Mouse (Mus musculus) embryonic facial prominence, embryonic 14.5 days (tissue): Measurements from ENCODE around the gene Vrk1. TPM values are rescaled to one million over a fixed set of nuclear protein-coding genes. Genes with fewer than 3 reads are reported as not detected.

Source experiments
- ATAC-seq: fragments of 200-750 bp; cut with Nextera tagmentation; 2 replicates; pipeline ENCODE4 v1.8.0; 2017; ENCODE audit warnings: low read depth, moderate number of reproducible peaks, moderate TSS enrichment
- DNase-seq: peaks from one replicate; pipeline ENCODE4 v3.0.0-alpha.2; 2015; ENCODE audit warnings: low spot score
- H3K27ac ChIP-seq: fragments of 300-500 bp; sonication (generic); replicated peaks from 2 replicates; pipeline ENCODE4 v1.5.1; 2014; ENCODE audit warnings: low read depth, mild to moderate bottlenecking, low read length, moderate library complexity
- H3K27me3 ChIP-seq: fragments of 300-500 bp; sonication (generic); replicated peaks from 2 replicates; pipeline ENCODE4 v1.6.1; 2014; ENCODE audit warnings: low read length; ENCODE audit not compliant: control insufficient read depth, insufficient read depth
- H3K36me3 ChIP-seq: fragments of 300-500 bp; sonication (generic); 2 replicates; pipeline ENCODE4 v1.6.1; 2014; ENCODE audit warnings: low read length, mixed read lengths; ENCODE audit not compliant: control insufficient read depth, insufficient read depth
- H3K4me1 ChIP-seq: fragments of 300-500 bp; sonication (generic); 2 replicates; pipeline ENCODE4 v1.6.1; 2014; ENCODE audit warnings: antibody characterized with exemption, low read length; ENCODE audit not compliant: control insufficient read depth, insufficient read depth
- H3K4me2 ChIP-seq: fragments of 300-500 bp; sonication (generic); 2 replicates; pipeline ENCODE4 v1.6.1; 2014; ENCODE audit warnings: low read depth, mild to moderate bottlenecking, low read length, moderate library complexity, mixed read lengths
- H3K4me3 ChIP-seq: fragments of 300-500 bp; sonication (generic); 2 replicates; pipeline ENCODE4 v1.5.1; 2014; ENCODE audit warnings: low read depth, mild to moderate bottlenecking, low read length
- H3K9ac ChIP-seq: fragments of 300-500 bp; sonication (generic); 2 replicates; pipeline ENCODE4 v1.6.1; 2014; ENCODE audit warnings: low read depth, mild to moderate bottlenecking, low read length, moderate library complexity, mixed read lengths
- H3K9me3 ChIP-seq: fragments of 300-500 bp; sonication (generic); 2 replicates; pipeline ENCODE4 v1.6.1; 2016; ENCODE audit warnings: low read length; ENCODE audit not compliant: control insufficient read depth
- WGBS: fragments of 180-500 bp; shearing (Covaris S2); extraction: QIAGEN DNeasy Blood & Tissue Kit; methylation state at CpG from one replicate; pipeline ENCODE4 v1.1.7; 2014; 5-methylcytosine and 5-hydroxymethylcytosine counted together
- polyA plus RNA-seq: library from polyadenylated mRNA; unstranded; fragments of >200 nt; fragmentation: Nextera tagmentation; extraction: Ambion mirVana; gene quantifications from 2 replicates; pipeline ENCODE4 v1.2.1, GENCODE M21; 2014

Gene Vrk1
- 44.2 and 54.7 TPM in 2 replicates for polyA plus RNA-seq

GRCm38 (mm10) chr12:106010065-106010915, at the start of gene Vrk1:
Gene Vrk1, plus strand, starts transcription at chr12:106010228.
- Histone ChIP-seq H3K4me2 (peak within 1 kb of the TSS; percentile 82), H3K36me3 (no peaks in the 10 kb centered on the region), H3K27me3 (no peaks in the 10 kb centered on the region), H3K27ac (peak within 1 kb of the TSS; percentile 58; the same call in 1 of the 2 replicates), H3K4me1 (peaks cover 9% of the 10 kb centered on the region; the same call in 1 of the 2 replicates), H3K9ac (peak within 1 kb of the TSS; percentile 81), H3K9me3 (no peaks in the 10 kb centered on the region), H3K4me3 (peak within 1 kb of the TSS; percentile 94)
- WGBS: under 1% methylated on average over 29 of the region's 72 CpGs
- peak; percentile 100 for DNase-seq
- peak; percentile 100 for ATAC-seq

- peaks cover 24% of the 10 kb centered on the region for H3K27me3 ChIP-seq
- no peaks in the 10 kb centered on the region for H3K36me3 ChIP-seq
- H3K4me2 ChIP-seq: peak overlapping the region; percentile 24; the same call in 1 of the 2 replicates
- DNase-seq: no peak
- peaks cover 2% of the 10 kb centered on the region; the same call in 1 of the 2 replicates for H3K4me1 ChIP-seq
- H3K9me3 ChIP-seq: no peaks in the 10 kb centered on the region
- 10% methylated on average over 19 of the region's 19 CpGs for WGBS
- no peak overlapping the region; the same call in 1 of the 2 replicates for H3K4me3 ChIP-seq
- H3K27ac ChIP-seq: no peak overlapping the region
- ATAC-seq: no peak
- no peak overlapping the region for H3K9ac ChIP-seq
These were observed 49.3 kb upstream of the Vrk1 start for GRCm38 (mm10) chr12:105960592-105961330.

- no peaks in the 10 kb centered on the region for H3K9me3 ChIP-seq
- H3K9ac ChIP-seq: no peak overlapping the region
- H3K36me3 ChIP-seq: no peaks in the 10 kb centered on the region
- H3K4me3 ChIP-seq: peak overlapping the region; percentile 41; the same call in 1 of the 2 replicates
- peak overlapping the region; percentile 76 for H3K4me2 ChIP-seq
- H3K27me3 ChIP-seq: peaks cover 24% of the 10 kb centered on the region
- H3K4me1 ChIP-seq: no peaks in the 10 kb centered on the region
- DNase-seq (no peak), ATAC-seq (no peak)
- WGBS: 4% methylated on average over 11 of the region's 12 CpGs
- no peak overlapping the region for H3K27ac ChIP-seq
These were observed 48.4 kb upstream of the Vrk1 start for GRCm38 (mm10) chr12:105961667-105962066.

- Histone ChIP-seq H3K4me2 (peak overlapping the region; percentile 76), H3K9me3 (no peaks in the 10 kb centered on the region), H3K9ac (peak overlapping the region; percentile 51), H3K4me3 (peak overlapping the region; percentile 41), H3K4me1 (peaks cover 3% of the 10 kb centered on the region; the same call in 1 of the 2 replicates), H3K27ac (no peak overlapping the region), H3K27me3 (peaks cover 24% of the 10 kb centered on the region), H3K36me3 (no peaks in the 10 kb centered on the region)
- WGBS: 2% methylated on average over 37 of the region's 37 CpGs
- ATAC-seq (peak; percentile 97), DNase-seq (peak; percentile 91)
These were observed 47.7 kb upstream of the Vrk1 start for GRCm38 (mm10) chr12:105962103-105963011.

GRCm38 (mm10) chr12:105963012-105963572, 46.9 kb upstream of the Vrk1 start:
- peak; percentile 42 for ATAC-seq
- Histone ChIP-seq H3K36me3 (no peaks in the 10 kb centered on the region), H3K27me3 (peaks cover 24% of the 10 kb centered on the region), H3K4me1 (peaks cover 10% of the 10 kb centered on the region; the same call in 1 of the 2 replicates), H3K4me3 (peak overlapping the region; percentile 41), H3K9ac (peak overlapping the region; percentile 51), H3K4me2 (peak overlapping the region; percentile 76), H3K9me3 (no peaks in the 10 kb centered on the region), H3K27ac (no peak overlapping the region)
- no peak for DNase-seq
- WGBS: 6% methylated on average over 26 of the region's 30 CpGs

GRCm38 (mm10) chr12:105966887-105967637, 43.0 kb upstream of the Vrk1 start:
- no peak for ATAC-seq
- Histone ChIP-seq H3K27me3 (peaks cover 4% of the 10 kb centered on the region; the same call in 1 of the 2 replicates), H3K4me3 (no peak overlapping the region), H3K4me1 (peaks cover 10% of the 10 kb centered on the region; the same call in 1 of the 2 replicates), H3K9me3 (no peaks in the 10 kb centered on the region), H3K36me3 (no peaks in the 10 kb centered on the region), H3K4me2 (peak overlapping the region; percentile 53; the same call in 1 of the 2 replicates), H3K9ac (no peak overlapping the region), H3K27ac (no peak overlapping the region)
- DNase-seq: no peak
- 22% methylated on average over 19 of the region's 19 CpGs for WGBS

GRCm38 (mm10) chr12:105967806-105968205, 42.2 kb upstream of the Vrk1 start:
- no peak overlapping the region for H3K27ac ChIP-seq
- DNase-seq (no peak), ATAC-seq (no peak)
- 6% methylated on average over 18 of the region's 18 CpGs for whole genome bisulfite sequencing
- H3K4me3 ChIP-seq: peak overlapping the region; percentile 23
- H3K27me3 ChIP-seq: no peaks in the 10 kb centered on the region
- no peaks in the 10 kb centered on the region for H3K36me3 ChIP-seq
- H3K9ac ChIP-seq: peak overlapping the region; percentile 47; the same call in 1 of the 2 replicates
- peak overlapping the region; percentile 53 for H3K4me2 ChIP-seq
- H3K9me3 ChIP-seq: no peaks in the 10 kb centered on the region
- peaks cover 10% of the 10 kb centered on the region; the same call in 1 of the 2 replicates for H3K4me1 ChIP-seq
